Mouse (Mus musculus) midbrain, embryonic 16.5 days (tissue): ENCODE measurements around the gene Tex26. TPM values are rescaled to one million over a fixed set of nuclear protein-coding genes. Genes with fewer than 3 reads are reported as not detected.

Experiments used
- ATAC-seq: fragments of 200-750 bp; cut with Nextera tagmentation; 2 replicates; pipeline ENCODE4 v1.8.0; 2017; ENCODE audit warnings: moderate TSS enrichment
- H3K27ac ChIP-seq: fragments of 300-500 bp; sonication (generic); 2 replicates; pipeline ENCODE4 v1.5.1; 2014; ENCODE audit warnings: mild to moderate bottlenecking, low read length, mixed read lengths
- H3K27me3 ChIP-seq: fragments of 300-500 bp; sonication (generic); 2 replicates; pipeline ENCODE4 v1.6.1; 2014; ENCODE audit warnings: low read depth, low read length, mixed read lengths; ENCODE audit not compliant: control insufficient read depth, insufficient read depth
- H3K36me3 ChIP-seq: fragments of 300-500 bp; sonication (generic); 2 replicates; pipeline ENCODE4 v1.6.1; 2014; ENCODE audit warnings: mild to moderate bottlenecking, low read length, moderate library complexity, mixed read lengths; ENCODE audit not compliant: control insufficient read depth, insufficient read depth
- H3K4me1 ChIP-seq: fragments of 300-500 bp; sonication (generic); 2 replicates; pipeline ENCODE4 v1.6.1; 2014; ENCODE audit warnings: mild to moderate bottlenecking, low read length, mixed read lengths; ENCODE audit not compliant: control insufficient read depth, insufficient read depth
- H3K4me2 ChIP-seq: fragments of 300-500 bp; sonication (generic); 2 replicates; pipeline ENCODE4 v1.6.1; 2014; ENCODE audit warnings: mild to moderate bottlenecking, low read length, mixed read lengths
- H3K4me3 ChIP-seq: fragments of 300-500 bp; sonication (generic); 2 replicates; pipeline ENCODE4 v1.5.1; 2014; ENCODE audit warnings: low read depth, mild to moderate bottlenecking, low read length, moderate library complexity, mixed read lengths
- H3K9ac ChIP-seq: fragments of 300-500 bp; sonication (generic); 2 replicates; pipeline ENCODE4 v1.6.1; 2014; ENCODE audit warnings: low read depth, low read length, mixed read lengths
- H3K9me3 ChIP-seq: fragments of 300-500 bp; sonication (generic); replicated peaks from 2 replicates; pipeline ENCODE4 v1.6.1; 2014; ENCODE audit warnings: mild to moderate bottlenecking, low read length, mixed read lengths; ENCODE audit not compliant: control insufficient read depth, poor library complexity, severe bottlenecking
- WGBS: fragments of 180-500 bp; shearing (Covaris S2); extraction: QIAGEN DNeasy Blood & Tissue Kit; methylation state at CpG from one replicate; pipeline ENCODE4 v1.1.7; 2014; 5-methylcytosine and 5-hydroxymethylcytosine counted together
- polyA plus RNA-seq: library from polyadenylated mRNA; unstranded; fragments of >200 nt; fragmentation: Nextera tagmentation; extraction: Ambion mirVana; gene quantifications from 2 replicates; pipeline ENCODE4 v1.2.1, GENCODE M21; 2015

Tex26 gene
- polyA plus RNA-seq, 1 experiment from 2014 or later = 2.0 TPM

GRCm38 (mm10) chr5:149409502-149409901, 30.0 kb upstream of the Tex26 start:
- H3K36me3 ChIP-seq = no peaks in the 10 kb centered on the region
- ATAC-seq = no peak
- peaks cover 21% of the 10 kb centered on the region for H3K4me1 ChIP-seq
- peaks cover 3% of the 10 kb centered on the region; the same call in 1 of the 2 replicates for H3K27me3 ChIP-seq
- H3K27ac ChIP-seq = no peak overlapping the region
- H3K4me3 ChIP-seq = no peak overlapping the region
- H3K4me2 ChIP-seq = no peak overlapping the region
- 94% methylated on average over 3 of the region's 3 CpGs for WGBS
- no peaks in the 10 kb centered on the region for H3K9me3 ChIP-seq
- H3K9ac ChIP-seq = no peak overlapping the region

GRCm38 (mm10) chr5:149411509-149412193, 27.8 kb upstream of the Tex26 start, which contains the start of gene Medag:
Gene Medag (plus strand): TSS chr5:149411749.
- H3K36me3 ChIP-seq = no peaks in the 10 kb centered on the region
- peak within 1 kb of the TSS; percentile 48 for H3K27ac ChIP-seq
- peak within 1 kb of the TSS; percentile 48 for H3K4me2 ChIP-seq
- H3K9me3 ChIP-seq = no peaks in the 10 kb centered on the region
- WGBS = 2% methylated on average over 38 of the region's 38 CpGs
- H3K4me3 ChIP-seq = peak within 1 kb of the TSS; percentile 23; the same call in 1 of the 2 replicates
- H3K27me3 ChIP-seq = peaks cover 3% of the 10 kb centered on the region; the same call in 1 of the 2 replicates
- ATAC-seq = peak; percentile 62
- peak within 1 kb of the TSS; percentile 53 for H3K9ac ChIP-seq
- peaks cover 18% of the 10 kb centered on the region for H3K4me1 ChIP-seq

- peak overlapping the region; percentile 48 for H3K27ac ChIP-seq
- peaks cover 3% of the 10 kb centered on the region; the same call in 1 of the 2 replicates for H3K27me3 ChIP-seq
- 36% methylated on average over 11 of the region's 11 CpGs for WGBS
- H3K36me3 ChIP-seq = no peaks in the 10 kb centered on the region
- H3K4me2 ChIP-seq = peak overlapping the region; percentile 48
- H3K4me3 ChIP-seq = peak overlapping the region; percentile 23; the same call in 1 of the 2 replicates
- H3K4me1 ChIP-seq = peaks cover 18% of the 10 kb centered on the region
- H3K9me3 ChIP-seq = no peaks in the 10 kb centered on the region
- ATAC-seq = peak; percentile 34
- peak overlapping the region; percentile 53 for H3K9ac ChIP-seq
Observed at GRCm38 (mm10) chr5:149412194-149412575, 27.3 kb upstream of the Tex26 start.

GRCm38 (mm10) chr5:149412671-149413070, 26.8 kb upstream of the Tex26 start:
- WGBS = 86% methylated on average over 10 of the region's 10 CpGs
- H3K4me1 ChIP-seq = peaks cover 18% of the 10 kb centered on the region
- no peak overlapping the region for H3K4me2 ChIP-seq
- H3K27ac ChIP-seq = no peak overlapping the region
- H3K9me3 ChIP-seq = no peaks in the 10 kb centered on the region
- no peaks in the 10 kb centered on the region for H3K36me3 ChIP-seq
- peaks cover 3% of the 10 kb centered on the region; the same call in 1 of the 2 replicates for H3K27me3 ChIP-seq
- no peak for ATAC-seq
- no peak overlapping the region for H3K4me3 ChIP-seq
- H3K9ac ChIP-seq = no peak overlapping the region

- 82% methylated on average over 9 of the region's 9 CpGs for WGBS
- no peak overlapping the region for H3K9ac ChIP-seq
- peaks cover 3% of the 10 kb centered on the region; the same call in 1 of the 2 replicates for H3K27me3 ChIP-seq
- no peak overlapping the region for H3K27ac ChIP-seq
- H3K9me3 ChIP-seq = no peaks in the 10 kb centered on the region
- no peaks in the 10 kb centered on the region for H3K36me3 ChIP-seq
- no peak overlapping the region for H3K4me3 ChIP-seq
- ATAC-seq = no peak
- H3K4me2 ChIP-seq = no peak overlapping the region
- peaks cover 18% of the 10 kb centered on the region for H3K4me1 ChIP-seq
Observed at GRCm38 (mm10) chr5:149414369-149415167, 24.9 kb upstream of the Tex26 start.

- Histone ChIP-seq H3K4me3 (no peak overlapping the region), H3K36me3 (no peaks in the 10 kb centered on the region), H3K9ac (no peak overlapping the region), H3K27ac (no peak overlapping the region), H3K9me3 (no peaks in the 10 kb centered on the region), H3K4me2 (no peak overlapping the region), H3K27me3 (peaks cover 3% of the 10 kb centered on the region; the same call in 1 of the 2 replicates), H3K4me1 (peaks cover 3% of the 10 kb centered on the region)
- no peak for ATAC-seq
- WGBS = 97% methylated on average over 4 of the region's 4 CpGs
Observed at GRCm38 (mm10) chr5:149417381-149417780, 22.1 kb upstream of the Tex26 start.

- no peaks in the 10 kb centered on the region for H3K36me3 ChIP-seq
- ATAC-seq = no peak
- H3K27me3 ChIP-seq = no peaks in the 10 kb centered on the region
- H3K27ac ChIP-seq = no peak overlapping the region
- H3K4me2 ChIP-seq = no peak overlapping the region
- no peak overlapping the region for H3K4me3 ChIP-seq
- 97% methylated on average over 3 of the region's 3 CpGs for WGBS
- H3K9me3 ChIP-seq = no peaks in the 10 kb centered on the region
- no peak overlapping the region for H3K9ac ChIP-seq
- peaks cover 12% of the 10 kb centered on the region for H3K4me1 ChIP-seq
Observed at GRCm38 (mm10) chr5:149426525-149426924, 12.9 kb upstream of the Tex26 start.

GRCm38 (mm10) chr5:149427277-149428060, 12.0 kb upstream of the Tex26 start:
- Histone ChIP-seq H3K9me3 (no peaks in the 10 kb centered on the region), H3K27ac (no peak overlapping the region), H3K4me2 (no peak overlapping the region), H3K27me3 (no peaks in the 10 kb centered on the region), H3K4me3 (no peak overlapping the region), H3K36me3 (no peaks in the 10 kb centered on the region), H3K9ac (no peak overlapping the region), H3K4me1 (peaks cover 12% of the 10 kb centered on the region)
- no peak for ATAC-seq
- WGBS = 94% methylated on average over 8 of the region's 8 CpGs
